Mouse (Mus musculus) olfactory bulb, adult 2 months (tissue): Measurements from ENCODE around the gene Gsn.

Experiments used
- CTCF ChIP-seq: fragments of 200-500 bp; IDR thresholded peaks from 2 replicates; pipeline ENCODE4 v1.5.1; 2012; ENCODE audit warnings: low read depth, mild to moderate bottlenecking, low read length, moderate library complexity; ENCODE audit not compliant: insufficient read depth
- POLR2A ChIP-seq: fragments of 200-500 bp; IDR thresholded peaks from 2 replicates; pipeline ENCODE4 v1.6.1; 2012; ENCODE audit warnings: mild to moderate bottlenecking, low read depth, low read length, moderate library complexity; ENCODE audit not compliant: insufficient read depth

DNA sequence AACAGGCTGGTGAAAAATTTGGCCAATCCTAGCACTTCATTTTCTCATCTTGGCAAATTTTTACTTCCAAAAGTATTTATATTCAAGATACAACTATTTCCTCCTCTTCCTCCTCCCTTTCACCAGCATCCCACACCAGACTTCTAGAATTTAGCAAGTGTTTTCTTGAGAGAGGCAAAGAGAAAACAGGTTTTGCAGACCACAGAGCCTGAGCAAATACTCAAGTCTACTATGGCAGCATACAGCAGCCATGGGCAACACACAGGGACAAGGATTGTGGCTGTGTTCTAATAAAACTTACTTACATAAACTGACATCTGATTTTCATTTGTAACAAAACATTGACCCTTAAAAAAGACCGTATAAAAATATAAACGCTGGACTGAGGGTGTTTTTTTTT lies 75.0 kb downstream of the Gsn start:
- TF ChIP-seq POLR2A (no peak), CTCF (no peak)
